Mouse (Mus musculus) neural tube, embryonic 11.5 days (tissue): ENCODE results near the gene Klhl10. TPM values are rescaled to one million over a fixed set of nuclear protein-coding genes. Genes with fewer than 3 reads are reported as not detected.

Experiments used
- ATAC-seq: fragments of 200-750 bp; cut with Nextera tagmentation; 2 replicates; pipeline ENCODE4 v1.8.0; 2017; ENCODE audit warnings: moderate number of reproducible peaks, mild to moderate bottlenecking, moderate TSS enrichment, moderate library complexity; ENCODE audit not compliant: insufficient read depth, low FRiP score, low TSS enrichment
- DNase-seq: peaks from one replicate; pipeline ENCODE4 v3.0.0-alpha.2; 2015; ENCODE audit warnings: low spot score
- H3K27ac ChIP-seq: fragments of 300-500 bp; sonication (generic); 2 replicates; pipeline ENCODE4 v1.5.1; 2014; ENCODE audit warnings: low read depth, mild to moderate bottlenecking, low read length
- H3K27me3 ChIP-seq: fragments of 300-500 bp; sonication (generic); 2 replicates; pipeline ENCODE4 v1.6.1; 2014; ENCODE audit warnings: mild to moderate bottlenecking, low read length, mixed read lengths; ENCODE audit not compliant: control insufficient read depth, insufficient read depth
- H3K36me3 ChIP-seq: fragments of 300-500 bp; sonication (generic); 2 replicates; pipeline ENCODE4 v1.6.1; 2014; ENCODE audit warnings: mild to moderate bottlenecking, low read length, moderate library complexity, mixed read lengths; ENCODE audit not compliant: control insufficient read depth, insufficient read depth
- H3K4me1 ChIP-seq: fragments of 300-500 bp; sonication (generic); 2 replicates; pipeline ENCODE4 v1.6.1; 2014; ENCODE audit warnings: low read length, mixed read lengths; ENCODE audit not compliant: control insufficient read depth, insufficient read depth
- H3K4me2 ChIP-seq: fragments of 300-500 bp; sonication (generic); 2 replicates; pipeline ENCODE4 v1.6.1; 2014; ENCODE audit warnings: low read depth, mild to moderate bottlenecking, moderate library complexity
- H3K4me3 ChIP-seq: fragments of 300-500 bp; sonication (generic); 2 replicates; pipeline ENCODE4 v1.5.1; 2014; ENCODE audit warnings: low read depth, low read length
- H3K9ac ChIP-seq: fragments of 300-500 bp; sonication (generic); 2 replicates; pipeline ENCODE4 v1.6.1; 2014; ENCODE audit warnings: mild to moderate bottlenecking, low read length
- H3K9me3 ChIP-seq: fragments of 300-500 bp; sonication (generic); 2 replicates; pipeline ENCODE4 v1.6.1; 2016; ENCODE audit warnings: low read length; ENCODE audit not compliant: control insufficient read depth
- WGBS: fragments of 180-500 bp; shearing (Covaris S2); extraction: QIAGEN DNeasy Blood & Tissue Kit; methylation state at CpG from one replicate; pipeline ENCODE4 v1.1.7; 2014; 5-methylcytosine and 5-hydroxymethylcytosine counted together
- polyA plus RNA-seq: library from polyadenylated mRNA; unstranded; fragments of >200 nt; fragmentation: Nextera tagmentation; extraction: Ambion mirVana; gene quantifications from 2 replicates; pipeline ENCODE4 v1.2.1, GENCODE M21; 2014

Klhl10 gene
- polyA plus RNA-seq, 1 experiment from 2014 or later, result 0.40 TPM

- Histone ChIP-seq H3K4me1 (peaks cover 8% of the 10 kb centered on the region; the same call in 1 of the 2 replicates), H3K9me3 (no peaks in the 10 kb centered on the region), H3K9ac (peak within 1 kb of the TSS; percentile 67), H3K4me2 (peak within 1 kb of the TSS; percentile 57), H3K27me3 (peaks cover 16% of the 10 kb centered on the region), H3K36me3 (no peaks in the 10 kb centered on the region), H3K4me3 (peak within 1 kb of the TSS; percentile 54), H3K27ac (no peak within 1 kb of the TSS)
- ATAC-seq (peak; percentile 98), DNase-seq (peak; percentile 97)
- WGBS, result 2% methylated on average over 37 of the region's 37 CpGs
Measured at GRCm38 (mm10) chr11:100397600-100398389, 43.9 kb upstream of the Klhl10 start, which contains the start of gene Jup. TSS of gene Jup (minus strand) at chr11:100397763.

- Histone ChIP-seq H3K36me3 (no peaks in the 10 kb centered on the region), H3K9ac (no peak overlapping the region), H3K27ac (no peak overlapping the region), H3K4me1 (peaks cover 8% of the 10 kb centered on the region; the same call in 1 of the 2 replicates), H3K27me3 (peaks cover 16% of the 10 kb centered on the region), H3K9me3 (no peaks in the 10 kb centered on the region), H3K4me3 (no peak overlapping the region), H3K4me2 (no peak overlapping the region)
- ATAC-seq, result no peak
- WGBS, result 95% methylated on average over 7 of the region's 7 CpGs
- no peak for DNase-seq
Measured at GRCm38 (mm10) chr11:100398517-100398916, 43.2 kb upstream of the Klhl10 start.

GRCm38 (mm10) chr11:100399320-100399719 is 42.4 kb upstream of the Klhl10 start:
- peaks cover 16% of the 10 kb centered on the region for H3K27me3 ChIP-seq
- H3K9me3 ChIP-seq, result no peaks in the 10 kb centered on the region
- no peak overlapping the region for H3K9ac ChIP-seq
- no peak overlapping the region for H3K27ac ChIP-seq
- ATAC-seq (no peak), DNase-seq (no peak)
- WGBS, result 80% methylated on average over 9 of the region's 9 CpGs
- H3K36me3 ChIP-seq, result no peaks in the 10 kb centered on the region
- no peak overlapping the region for H3K4me2 ChIP-seq
- H3K4me1 ChIP-seq, result peaks cover 8% of the 10 kb centered on the region; the same call in 1 of the 2 replicates
- no peak overlapping the region for H3K4me3 ChIP-seq

GRCm38 (mm10) chr11:100399727-100400538 is 41.8 kb upstream of the Klhl10 start:
- Histone ChIP-seq H3K9ac (no peak overlapping the region), H3K27ac (no peak overlapping the region), H3K4me1 (peaks cover 7% of the 10 kb centered on the region; the same call in 1 of the 2 replicates), H3K36me3 (no peaks in the 10 kb centered on the region), H3K27me3 (peaks cover 16% of the 10 kb centered on the region), H3K4me2 (no peak overlapping the region), H3K4me3 (no peak overlapping the region), H3K9me3 (no peaks in the 10 kb centered on the region)
- DNase-seq, result no peak
- WGBS, result 77% methylated on average over 12 of the region's 12 CpGs
- no peak for ATAC-seq

- Histone ChIP-seq H3K27me3 (peaks cover 10% of the 10 kb centered on the region), H3K4me3 (no peak overlapping the region), H3K4me1 (peaks cover 2% of the 10 kb centered on the region; the same call in 1 of the 2 replicates), H3K9ac (no peak overlapping the region), H3K36me3 (no peaks in the 10 kb centered on the region), H3K9me3 (no peaks in the 10 kb centered on the region), H3K4me2 (no peak overlapping the region), H3K27ac (no peak overlapping the region)
- ATAC-seq (no peak), DNase-seq (no peak)
- WGBS, result 77% methylated on average over 6 of the region's 6 CpGs
Measured at GRCm38 (mm10) chr11:100400842-100401241, 40.9 kb upstream of the Klhl10 start.

GRCm38 (mm10) chr11:100402240-100402639 is 39.5 kb upstream of the Klhl10 start:
- H3K9ac ChIP-seq, result no peak overlapping the region
- WGBS, result 40% methylated on average over 6 of the region's 6 CpGs
- ATAC-seq, result no peak

GRCm38 (mm10) chr11:100402682-100403081 is 39.0 kb upstream of the Klhl10 start:
- ATAC-seq (no peak), DNase-seq (no peak)
- H3K27ac ChIP-seq, result no peak overlapping the region
- no peaks in the 10 kb centered on the region for H3K36me3 ChIP-seq
- no peaks in the 10 kb centered on the region for H3K27me3 ChIP-seq
- H3K4me3 ChIP-seq, result no peak overlapping the region
- H3K9ac ChIP-seq, result no peak overlapping the region
- H3K4me1 ChIP-seq, result no peaks in the 10 kb centered on the region
- no peak overlapping the region for H3K4me2 ChIP-seq
- H3K9me3 ChIP-seq, result no peaks in the 10 kb centered on the region
- WGBS, result 81% methylated on average over 2 of the region's 2 CpGs

More at GRCm38 (mm10) chr11:100402240-100402639, 39.5 kb upstream of the Klhl10 start:
- Histone ChIP-seq H3K36me3 (no peaks in the 10 kb centered on the region), H3K4me1 (no peaks in the 10 kb centered on the region), H3K4me2 (no peak overlapping the region), H3K9me3 (no peaks in the 10 kb centered on the region), H3K4me3 (no peak overlapping the region), H3K27me3 (no peaks in the 10 kb centered on the region; the same call in 1 of the 2 replicates), H3K27ac (no peak overlapping the region)
- DNase-seq, result no peak

- Histone ChIP-seq H3K27me3 (no peaks in the 10 kb centered on the region), H3K4me3 (no peak overlapping the region), H3K9ac (no peak overlapping the region), H3K4me1 (no peaks in the 10 kb centered on the region), H3K36me3 (no peaks in the 10 kb centered on the region), H3K27ac (no peak overlapping the region), H3K9me3 (no peaks in the 10 kb centered on the region), H3K4me2 (no peak overlapping the region)
- DNase-seq (no peak), ATAC-seq (no peak)
- WGBS, result 76% methylated on average over 10 of the region's 10 CpGs
Measured at GRCm38 (mm10) chr11:100403445-100404134, 38.1 kb upstream of the Klhl10 start.
